Mouse (Mus musculus) cerebellum, adult (tissue): ENCODE results near the gene Tom1.

Experiments
- ATAC-seq: cut with Nextera tagmentation; 2 replicates; pipeline ENCODE4 v1.9.2; 2017; ENCODE audit warnings: mild to moderate bottlenecking, moderate library complexity, mixed read lengths; ENCODE audit not compliant: insufficient number of reproducible peaks, low FRiP score, low TSS enrichment

Gene Tom1

DNA sequence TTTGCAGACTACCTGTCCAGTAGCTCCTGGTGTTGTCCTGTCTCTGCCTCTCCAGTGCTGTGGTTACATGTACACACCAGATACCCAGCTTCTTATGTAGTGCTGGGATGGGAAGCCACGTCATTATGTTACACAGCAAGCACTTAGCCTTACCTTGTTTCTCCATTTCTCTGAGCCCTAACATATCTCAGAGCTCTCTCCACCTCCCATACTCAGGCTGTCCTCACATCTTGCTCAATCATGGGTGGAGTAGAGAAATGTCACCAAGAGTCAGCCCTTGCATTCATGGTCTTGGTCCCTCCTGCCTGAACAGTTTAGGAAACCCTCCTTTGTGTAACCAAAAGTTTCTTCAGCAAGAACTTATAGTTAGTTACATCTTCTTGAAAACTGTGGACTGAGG is 6.2 kb downstream of the Tom1 start:
- ATAC-seq, result no peak

DNA sequence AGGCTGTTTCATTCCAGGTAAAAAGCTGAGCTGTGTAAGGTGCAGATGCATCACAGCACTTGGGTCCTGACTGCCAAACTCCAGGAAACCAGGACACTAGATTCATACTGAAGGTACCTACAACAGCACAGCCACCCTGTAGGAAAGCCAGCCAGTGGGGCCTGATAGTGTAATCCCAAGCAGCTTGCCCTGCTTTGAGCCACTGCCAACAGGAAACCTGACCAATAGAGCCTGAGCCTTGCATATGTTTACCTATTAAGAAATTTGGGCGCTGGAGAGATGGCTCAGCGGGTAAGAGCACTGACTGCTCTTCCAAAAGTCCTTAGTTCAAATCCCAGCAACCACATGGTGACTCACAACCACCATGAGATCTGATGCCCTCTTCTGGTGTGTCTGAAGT is 8.7 kb downstream of the Tom1 start:
- ATAC-seq, result 0 out of 2 replicates have a peak, but pooled peaks have one; percentile 27

DNA sequence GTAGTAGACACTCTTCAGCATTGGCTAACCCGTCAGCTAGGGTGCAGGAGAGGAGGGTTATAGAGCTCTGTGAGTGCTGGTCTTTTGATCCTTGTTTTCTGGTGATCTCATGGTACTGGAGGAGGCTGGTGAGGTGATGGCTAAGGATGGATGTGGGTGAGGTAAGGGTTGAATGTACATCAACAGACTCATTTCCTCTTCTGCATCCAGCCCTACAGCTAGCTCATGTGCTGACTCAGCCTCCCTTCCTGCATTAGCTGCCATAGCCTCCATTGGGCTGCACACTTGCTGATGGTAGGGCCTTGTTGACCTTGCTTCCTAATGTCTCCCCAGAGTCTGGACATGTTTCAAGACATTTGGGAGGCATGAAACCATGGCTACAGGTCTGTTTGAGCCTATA is 9.5 kb downstream of the Tom1 start:
- no peak for ATAC-seq

DNA sequence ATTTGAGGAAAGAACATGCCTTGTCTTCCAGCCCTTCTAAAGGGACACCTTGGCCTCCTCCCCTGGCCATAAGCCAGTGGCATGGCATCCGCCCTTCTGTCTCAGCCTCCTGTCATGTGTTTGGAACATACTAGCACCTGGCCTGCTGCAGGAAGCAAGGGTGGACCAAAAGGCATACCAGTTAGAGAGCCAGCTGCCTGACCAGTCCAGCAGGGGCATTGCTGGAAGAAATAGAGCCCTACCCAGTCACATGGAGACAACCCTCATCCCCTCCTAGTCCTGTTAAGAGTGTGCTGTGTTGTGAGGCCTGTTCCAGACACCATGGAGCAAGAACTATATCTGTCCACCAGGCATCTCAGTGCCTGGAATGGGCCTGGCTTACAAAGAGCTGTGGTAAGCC is 12.8 kb downstream of the Tom1 start:
- ATAC-seq, result 0 out of 2 replicates have a peak, but pooled peaks have one; percentile 7

DNA sequence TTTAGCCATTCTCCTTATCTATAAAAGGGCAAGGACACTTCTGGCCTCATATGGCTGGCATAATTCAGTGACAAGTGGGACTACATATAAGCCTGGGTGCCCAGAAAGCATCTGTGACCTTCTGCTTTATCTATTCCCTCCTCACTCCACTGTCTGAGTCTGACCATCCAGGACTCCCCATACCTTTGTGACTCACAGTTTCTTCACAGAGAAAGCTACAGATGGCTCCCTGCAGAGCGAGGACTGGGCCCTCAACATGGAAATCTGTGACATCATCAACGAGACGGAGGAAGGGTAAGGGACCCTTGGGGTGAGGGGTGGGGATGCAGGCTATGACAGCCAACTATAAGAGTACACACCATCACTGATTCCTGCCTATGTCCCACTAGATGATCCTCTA is 14.3 kb downstream of the Tom1 start:
- no peak for ATAC-seq

DNA sequence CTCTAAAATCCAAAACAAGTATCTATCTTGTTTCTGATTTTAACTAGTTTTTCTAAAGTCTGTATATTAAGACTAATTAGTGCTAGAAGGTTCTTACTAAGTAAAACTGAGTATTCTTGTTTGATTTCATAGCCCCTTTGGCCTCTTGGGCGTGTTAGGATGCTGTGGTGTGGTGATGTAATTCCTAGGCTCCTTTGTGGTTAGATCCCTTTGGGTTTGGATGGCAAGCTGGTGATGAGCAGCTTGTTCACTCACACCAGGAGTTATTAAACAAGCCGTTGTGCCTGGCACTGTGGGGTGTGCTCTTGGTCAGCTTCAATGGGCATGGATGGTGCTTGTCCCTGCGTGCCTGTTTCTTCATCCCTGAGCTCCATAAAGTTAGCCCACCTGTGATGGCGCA is 19.8 kb downstream of the Tom1 start:
- ATAC-seq, result no peak

DNA sequence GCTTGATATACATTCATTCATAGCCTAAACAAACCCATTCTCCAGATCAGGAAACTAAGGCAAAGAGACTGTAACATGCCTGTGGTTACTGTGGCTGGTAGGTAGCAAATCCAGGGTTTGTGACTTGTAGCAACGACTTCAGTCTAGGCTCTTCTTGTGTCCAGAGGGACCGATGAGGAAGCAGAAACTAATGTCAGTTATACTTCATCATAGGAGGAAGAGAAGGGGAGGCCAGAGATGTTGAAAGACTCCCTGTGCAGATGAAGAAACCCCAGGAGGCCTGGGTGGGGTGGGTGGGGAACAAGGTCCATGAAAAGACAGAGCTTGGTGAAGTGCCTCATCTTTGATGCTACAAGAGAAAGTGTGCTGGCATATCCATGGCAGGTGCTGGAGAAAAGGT is 22.2 kb downstream of the Tom1 start:
- no peak for ATAC-seq

DNA sequence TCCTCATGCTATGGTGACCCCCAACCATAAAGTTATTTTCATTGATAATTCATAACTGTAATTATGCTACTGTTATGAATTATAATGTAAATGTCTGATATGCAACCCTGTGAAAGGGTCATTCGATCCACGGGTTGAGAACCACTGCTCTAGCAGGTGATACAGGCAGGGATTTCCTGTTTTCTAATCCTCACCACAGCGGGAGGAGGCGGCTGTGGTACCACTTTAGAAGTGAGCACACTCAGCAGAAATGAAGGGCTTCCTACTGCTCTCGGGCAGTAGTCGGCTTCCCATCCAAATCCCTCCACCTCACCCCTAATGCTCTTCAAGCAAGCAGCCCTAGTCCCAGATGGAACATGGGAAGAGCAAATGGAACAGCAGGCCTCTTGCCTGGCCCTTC is 26.5 kb downstream of the Tom1 start:
- ATAC-seq, result no peak

DNA sequence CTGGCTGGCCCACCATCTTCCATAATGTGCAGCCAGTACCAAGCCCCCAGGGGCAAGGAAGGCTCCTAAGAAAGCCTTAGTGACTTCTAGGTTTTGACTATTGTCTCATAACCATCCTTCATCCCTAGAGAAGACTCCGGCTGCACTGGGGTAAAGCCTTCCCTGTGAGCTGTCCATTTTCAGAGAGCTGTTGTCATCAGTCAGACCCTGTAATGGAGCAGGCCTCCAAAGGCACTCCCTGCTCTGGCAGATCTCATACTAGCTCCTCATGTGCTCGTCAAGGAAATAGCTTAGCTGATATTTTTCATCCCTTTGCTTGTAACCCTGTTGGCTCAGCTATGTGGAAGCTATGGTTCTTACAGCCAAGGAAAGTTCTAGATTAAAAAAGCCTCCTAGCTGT is 27.3 kb downstream of the Tom1 start:
- no peak for ATAC-seq

DNA sequence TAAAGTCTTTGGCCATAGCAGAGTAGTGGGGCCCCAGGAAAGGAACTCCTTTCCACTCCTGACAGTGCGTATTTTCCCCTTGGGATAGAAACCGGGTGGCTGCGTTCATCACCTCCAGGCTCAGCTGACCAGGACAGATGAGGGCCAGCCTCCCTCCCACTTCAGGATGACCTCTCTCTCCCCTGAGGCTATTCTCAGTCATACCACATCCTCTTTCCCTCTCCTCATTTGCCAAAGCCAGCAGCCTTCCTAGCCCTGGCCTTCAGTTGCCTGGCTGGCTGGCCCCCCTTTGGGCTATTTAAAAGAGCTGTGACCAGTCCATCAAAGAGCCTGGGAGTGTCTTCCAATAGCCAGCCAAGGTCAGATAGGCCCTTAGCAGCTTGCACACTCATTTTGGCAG is 29.8 kb downstream of the Tom1 start:
- ATAC-seq, result no peak

DNA sequence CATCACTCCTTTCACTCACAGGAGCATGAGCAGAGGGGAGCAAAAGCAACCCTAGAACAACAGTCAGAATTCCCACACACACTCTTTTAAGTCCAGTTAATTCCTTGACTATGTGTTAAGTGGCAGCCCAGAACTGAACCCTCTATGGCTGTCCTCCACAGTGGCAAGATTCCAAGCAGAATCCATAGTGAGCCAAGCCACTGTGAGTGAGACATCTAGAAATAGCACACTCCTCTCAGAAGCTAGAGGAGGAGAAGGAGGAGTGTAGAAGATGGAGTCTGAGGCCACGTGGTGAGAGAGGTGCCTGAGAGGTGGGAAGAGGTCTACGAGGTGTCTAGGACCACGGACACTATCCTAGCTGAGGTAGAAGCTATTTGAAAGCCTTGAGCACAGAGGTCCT is 31.3 kb downstream of the Tom1 start:
- ATAC-seq, result no peak

DNA sequence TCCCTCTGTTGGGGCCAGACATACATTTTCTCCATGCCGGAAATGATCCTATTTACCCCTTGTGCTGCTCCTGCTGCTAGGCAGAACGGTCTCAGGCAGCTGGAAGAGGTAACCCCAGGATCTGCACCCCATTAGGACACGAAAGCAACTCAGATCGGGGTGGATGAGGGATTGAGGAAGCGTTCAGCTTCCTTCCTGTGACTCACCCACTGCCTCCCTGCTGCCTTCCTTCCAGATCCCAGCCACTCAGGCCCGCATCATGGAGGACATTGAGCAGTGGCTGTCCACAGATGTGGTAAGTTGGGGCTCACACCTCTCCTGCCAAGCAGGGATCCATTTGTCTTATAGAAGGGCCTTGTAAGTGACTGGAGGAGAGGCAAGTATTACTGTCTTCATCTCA is 33.8 kb downstream of the Tom1 start:
- no peak for ATAC-seq

DNA sequence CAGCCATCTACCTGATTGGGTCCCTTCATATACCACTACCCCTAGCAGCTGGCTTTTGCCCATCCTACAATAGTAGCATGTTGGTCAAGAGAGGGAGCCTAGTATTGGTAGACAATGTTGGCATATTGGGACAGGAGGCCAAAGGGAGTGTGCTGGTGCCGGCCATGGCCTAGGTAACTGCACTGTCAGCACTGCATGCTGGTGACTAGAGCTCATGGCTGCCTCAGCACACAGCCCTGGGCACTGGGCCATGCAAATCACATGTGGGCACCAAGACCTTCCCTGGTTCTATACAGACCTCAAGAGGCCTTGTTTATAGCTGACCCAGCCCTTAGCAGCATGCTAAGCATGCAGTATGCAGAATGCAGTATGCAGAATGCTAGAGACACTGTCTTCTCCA is 36.8 kb downstream of the Tom1 start:
- no peak for ATAC-seq

DNA sequence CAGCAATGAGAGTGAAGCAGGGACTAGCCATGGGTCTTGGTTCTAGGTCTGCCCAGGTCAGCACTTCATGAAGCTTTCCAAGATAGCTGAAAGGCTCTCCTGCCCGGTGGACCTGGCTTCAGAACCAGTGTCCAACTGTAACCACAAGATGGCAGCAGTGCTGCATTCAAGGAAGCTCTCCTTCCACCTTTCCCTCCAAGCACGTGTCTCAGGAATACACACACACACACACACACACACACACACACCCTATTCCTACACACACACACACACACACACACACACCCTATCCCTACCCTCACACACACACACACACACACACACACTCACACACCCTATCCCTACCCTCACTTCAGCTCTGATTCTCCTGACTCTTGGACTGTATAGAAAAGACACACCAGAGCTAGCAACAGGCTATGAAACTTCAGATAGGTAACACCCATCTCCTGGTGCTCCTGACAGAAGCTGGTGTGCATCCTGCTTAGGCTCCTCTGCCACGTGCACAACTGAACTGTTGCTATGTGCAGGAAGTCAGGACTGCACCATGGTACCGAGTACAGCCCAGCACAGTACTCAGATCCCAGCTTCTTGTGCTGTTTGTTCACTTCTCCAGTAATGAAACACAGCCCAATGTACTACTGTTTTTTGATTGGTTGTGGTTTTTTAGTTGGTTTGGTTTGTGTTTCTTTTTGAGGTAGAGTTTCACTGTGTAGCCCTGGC is 38.3 kb downstream of the Tom1 start:
- peak; percentile 87 for ATAC-seq

DNA sequence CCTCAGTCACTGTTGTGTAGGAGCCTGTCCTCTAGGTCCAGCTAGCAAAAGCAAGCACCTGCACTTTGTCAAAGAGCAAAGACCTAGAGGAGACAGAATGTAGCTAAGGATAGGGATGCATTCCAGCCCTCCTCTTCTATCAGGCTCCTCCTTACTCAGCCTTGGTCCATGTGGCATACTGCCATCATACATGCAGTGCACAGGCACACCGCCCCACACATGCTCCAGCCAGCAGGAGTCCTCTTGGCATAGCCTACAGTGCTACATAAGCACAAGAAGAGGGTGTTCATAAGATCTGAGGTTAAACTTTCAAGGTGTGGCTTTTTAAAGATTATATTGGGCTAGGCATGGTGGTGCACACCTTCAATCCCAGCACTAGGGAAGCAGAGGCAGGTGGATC is 41.4 kb downstream of the Tom1 start:
- ATAC-seq, result no peak

DNA sequence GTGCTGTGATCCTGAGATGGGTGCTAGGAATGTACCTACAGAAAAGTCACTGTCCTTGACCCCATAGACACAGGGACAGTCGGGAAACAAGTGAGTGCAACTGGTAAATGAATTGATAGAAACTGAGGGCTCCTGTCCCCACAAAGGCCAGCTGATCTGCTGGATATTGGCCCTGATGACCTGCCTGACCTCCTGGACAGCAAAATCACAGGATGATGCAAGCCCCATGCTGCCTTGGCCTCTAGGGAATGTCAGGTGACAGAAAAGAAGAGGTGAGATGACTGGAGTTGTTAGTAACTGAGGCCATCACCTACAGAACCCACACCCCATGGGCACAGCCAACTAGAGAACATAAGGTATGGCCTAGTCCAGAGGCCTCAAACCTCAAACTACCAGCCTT is 44.7 kb downstream of the Tom1 start:
- no peak for ATAC-seq

DNA sequence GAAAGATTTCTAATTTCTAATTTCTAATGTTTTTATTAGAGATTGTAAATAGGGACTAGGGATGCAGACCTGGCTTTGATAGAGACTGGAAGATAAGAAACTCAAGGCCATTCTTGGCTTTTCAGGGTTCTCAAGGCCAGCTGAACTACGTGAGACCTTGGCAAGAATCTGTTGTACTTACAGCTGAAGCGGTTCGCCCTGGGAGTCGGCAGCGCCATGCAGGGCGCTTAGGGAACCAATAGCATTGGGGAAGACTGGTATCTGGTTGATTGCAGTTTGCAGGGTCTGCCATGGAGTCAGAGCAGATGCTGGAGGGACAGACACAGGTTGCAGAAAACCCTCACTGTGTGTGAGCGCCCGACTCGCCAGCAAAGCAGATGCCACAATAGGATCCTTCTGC is 45.3 kb downstream of the Tom1 start:
- ATAC-seq, result no peak

DNA sequence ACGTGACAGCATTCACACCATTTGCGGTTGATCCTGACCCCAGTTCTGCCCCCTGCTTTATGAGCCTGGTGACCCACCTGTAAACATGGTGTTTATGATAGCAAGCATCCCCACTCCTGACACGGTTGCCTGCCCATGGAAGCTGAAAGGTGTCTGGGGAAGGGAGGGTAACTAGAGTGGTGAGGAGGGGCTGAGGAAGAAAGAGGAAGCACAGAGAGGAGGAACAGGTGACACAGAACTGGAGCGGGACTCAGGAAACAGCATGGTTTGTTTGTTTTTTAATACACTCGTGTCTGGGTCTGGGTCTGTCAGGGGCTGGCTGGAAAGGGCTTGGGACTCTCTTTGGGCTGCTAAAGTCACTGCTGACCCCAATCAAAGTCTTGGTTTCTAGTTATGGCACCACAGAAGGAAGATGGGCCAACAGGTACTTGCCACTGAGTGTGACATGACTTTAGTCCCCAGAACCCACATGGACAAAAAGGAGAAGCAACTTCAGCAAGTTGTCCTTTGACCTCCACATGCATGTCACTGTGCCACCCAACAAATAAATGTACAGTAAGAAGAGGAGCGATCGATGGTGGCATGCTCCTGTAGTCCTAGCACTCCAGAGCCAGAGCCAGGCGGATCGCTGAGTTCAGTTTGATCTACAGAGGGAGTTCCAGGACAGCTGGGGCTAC is 48.0 kb downstream of the Tom1 start:
- ATAC-seq, result no peak

DNA sequence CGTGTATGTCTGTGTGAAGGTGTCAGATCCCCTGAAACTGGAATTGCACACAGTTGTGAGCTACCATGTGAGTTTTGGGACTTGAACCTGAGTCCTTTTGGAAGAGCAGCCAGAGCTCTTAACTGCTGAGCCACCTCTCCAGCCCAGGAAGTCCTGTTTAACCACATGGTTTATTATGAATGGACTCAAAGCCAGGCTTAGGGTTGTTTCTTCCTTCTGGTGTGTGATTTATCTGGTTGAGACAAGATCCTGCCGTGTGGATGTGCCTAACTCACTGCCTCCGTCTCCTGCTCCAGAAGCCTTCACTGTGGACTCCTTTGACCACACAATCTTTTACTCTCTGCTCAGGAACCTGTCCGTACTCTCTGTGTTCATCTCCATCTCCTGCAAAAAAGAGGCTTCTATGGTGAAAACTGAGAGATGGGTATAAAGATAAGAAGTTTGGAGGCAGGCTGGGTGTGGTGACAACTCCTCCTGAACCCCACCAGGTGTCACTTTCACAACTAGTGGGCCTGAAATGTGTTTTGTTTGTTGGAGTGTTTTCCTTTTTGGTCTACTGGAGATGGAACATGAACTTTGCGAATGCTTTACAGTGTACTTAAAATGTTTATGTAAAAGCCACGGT is 48.8 kb downstream of the Tom1 start:
- ATAC-seq, result no peak

DNA sequence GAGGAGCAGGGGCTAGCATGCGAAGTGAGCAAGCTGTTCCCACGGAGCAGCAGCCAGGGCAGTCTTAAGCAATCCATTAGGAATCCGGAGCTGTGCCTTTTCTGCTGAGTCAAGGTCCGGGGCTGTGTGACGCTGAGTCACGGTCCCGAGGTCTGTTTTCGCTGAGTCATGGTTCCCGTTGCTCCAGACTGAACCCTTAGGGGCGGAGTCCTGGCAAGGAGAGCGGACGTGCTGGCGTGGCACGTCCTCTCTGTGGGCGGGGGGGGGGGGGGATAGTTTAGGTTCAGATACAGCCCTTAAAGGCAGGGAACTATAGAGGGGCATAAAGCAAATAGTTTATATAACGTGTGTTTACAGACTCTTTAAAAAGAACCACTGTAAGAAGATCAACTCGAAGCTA is 50.3 kb downstream of the Tom1 start:
- ATAC-seq, result peak; percentile 90

DNA sequence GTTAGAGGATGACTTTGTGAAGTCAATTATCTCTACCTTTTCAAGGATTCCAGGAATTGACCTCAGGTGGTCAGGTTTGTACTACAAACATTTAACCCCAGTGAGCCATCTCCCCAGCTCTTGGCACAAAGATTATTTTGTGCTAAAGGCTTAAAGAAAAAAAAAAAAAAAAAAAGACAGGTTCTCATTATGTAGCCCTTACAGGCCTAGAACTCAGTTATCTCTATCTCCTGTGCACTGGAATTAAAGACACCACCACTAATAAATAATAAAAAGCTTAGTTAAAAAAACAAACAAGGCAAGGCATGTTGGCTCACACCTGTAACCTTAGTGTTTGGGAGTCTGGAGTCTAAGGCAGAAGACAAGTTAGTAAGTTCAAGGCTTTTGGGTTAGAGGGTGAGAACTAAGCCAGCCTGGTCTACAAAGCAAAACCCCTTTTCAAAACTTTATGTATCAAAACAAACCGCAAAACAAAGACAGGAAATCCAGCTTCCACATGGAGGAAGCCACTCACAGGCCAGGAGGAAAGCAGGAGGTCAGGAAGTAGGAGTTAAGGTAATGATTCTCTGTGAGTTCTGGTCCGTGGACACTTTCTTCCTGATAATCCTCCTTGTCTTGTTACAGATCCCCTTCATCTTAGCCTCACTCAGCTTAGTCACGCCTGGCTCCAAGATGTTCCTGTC is 51.0 kb downstream of the Tom1 start:
- no peak for ATAC-seq
